Comparison of ENCODE assay signal across 8 mouse cellular contexts in the genomic region with DNA sequence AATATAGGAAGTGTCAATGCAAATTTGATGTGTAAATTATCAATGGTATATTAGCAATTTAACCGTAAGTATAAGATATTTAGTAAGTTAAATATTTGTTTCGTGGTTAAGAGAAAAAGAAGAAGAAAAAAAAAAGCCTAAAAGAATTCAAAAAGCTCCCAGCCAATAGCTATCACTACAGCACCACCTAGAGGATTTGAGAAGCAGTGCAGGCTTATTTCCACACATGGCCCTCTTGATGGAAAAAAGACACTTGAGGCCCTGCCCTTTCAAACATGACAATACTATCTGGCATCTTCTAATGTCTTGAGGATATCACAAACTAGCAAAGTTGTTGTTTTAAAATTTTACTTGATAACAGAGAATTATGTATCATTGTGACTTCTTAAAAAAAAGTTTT. TPM values are rescaled to one million over a fixed set of nuclear protein-coding genes. Genes with fewer than 3 reads are reported as not detected.
DNase-seq lines count a peak whose midpoint lies in the region; ATAC-seq lines count a peak whose summit lies in the region.

No protein-coding gene starts in this region.

- no peaks in the 10 kb centered on the region for H3K4me1 ChIP-seq in neural tube, embryonic 11.5 days (ENCODE audit: control insufficient read depth, insufficient read depth, low read length)
- H3K4me1 ChIP-seq in neural tube, embryonic 15.5 days = no peaks in the 10 kb centered on the region
- peaks cover 4% of the 10 kb centered on the region; the same call in 1 of the 2 replicates for H3K4me1 ChIP-seq in forebrain, embryonic 13.5 days
- H3K4me1 ChIP-seq in midbrain, embryonic 15.5 days = peaks cover 4% of the 10 kb centered on the region
- H3K4me1 ChIP-seq in intestine, embryonic 15.5 days (replicated peaks) = no peaks in the 10 kb centered on the region

- DNase-seq in cerebellum, adult 18-20 months = peak; percentile 31 to 50
- DNase-seq in cerebellum, adult 8-10 months = no peak
- DNase-seq in neural tube, embryonic 11.5 days (ENCODE audit: low spot score) = peak; percentile 48
- DNase-seq in adrenal gland, postnatal 25 days = no peak

- H3K4me3 ChIP-seq in neural tube, embryonic 11.5 days (ENCODE audit: low read depth, low read length) = no peak overlapping the region
- no peak overlapping the region for H3K4me3 ChIP-seq in neural tube, embryonic 15.5 days (replicated peaks)
- H3K4me3 ChIP-seq in forebrain, embryonic 13.5 days = no peak overlapping the region
- no peak overlapping the region for H3K4me3 ChIP-seq in midbrain, embryonic 15.5 days
- H3K4me3 ChIP-seq in intestine, embryonic 15.5 days (replicated peaks) = no peak overlapping the region

- no peak overlapping the region for H3K4me2 ChIP-seq in neural tube, embryonic 11.5 days (ENCODE audit: low read depth)
- no peak overlapping the region for H3K4me2 ChIP-seq in neural tube, embryonic 15.5 days
- H3K4me2 ChIP-seq in forebrain, embryonic 13.5 days = peak overlapping the region; percentile 40
- H3K4me2 ChIP-seq in midbrain, embryonic 15.5 days = peak overlapping the region; percentile 33
- H3K4me2 ChIP-seq in intestine, embryonic 15.5 days (replicated peaks) = no peak overlapping the region

- H3K9me3 ChIP-seq in neural tube, embryonic 11.5 days (ENCODE audit: control insufficient read depth, low read length) = no peaks in the 10 kb centered on the region
- no peaks in the 10 kb centered on the region for H3K9me3 ChIP-seq in neural tube, embryonic 15.5 days (replicated peaks)
- no peaks in the 10 kb centered on the region for H3K9me3 ChIP-seq in forebrain, embryonic 13.5 days (replicated peaks)
- H3K9me3 ChIP-seq in midbrain, embryonic 15.5 days = no peaks in the 10 kb centered on the region
- no peaks in the 10 kb centered on the region for H3K9me3 ChIP-seq in intestine, embryonic 15.5 days

- H3K9ac ChIP-seq in neural tube, embryonic 11.5 days (ENCODE audit: low read length) = no peak overlapping the region
- no peak overlapping the region for H3K9ac ChIP-seq in neural tube, embryonic 15.5 days (replicated peaks)
- no peak overlapping the region for H3K9ac ChIP-seq in forebrain, embryonic 13.5 days
- H3K9ac ChIP-seq in midbrain, embryonic 15.5 days = no peak overlapping the region
- no peak overlapping the region for H3K9ac ChIP-seq in intestine, embryonic 15.5 days

- no peak for ATAC-seq in neural tube, embryonic 11.5 days (ENCODE audit: insufficient read depth, low FRiP score, low TSS enrichment)
- no peak for ATAC-seq in neural tube, embryonic 15.5 days (ENCODE audit: low FRiP score)
- no peak for ATAC-seq in forebrain, embryonic 13.5 days
- no peak for ATAC-seq in midbrain, embryonic 15.5 days (replicated peaks)
- ATAC-seq in intestine, embryonic 15.5 days = no peak

- H3K36me3 ChIP-seq in neural tube, embryonic 11.5 days (ENCODE audit: control insufficient read depth, insufficient read depth, low read length) = no peaks in the 10 kb centered on the region
- H3K36me3 ChIP-seq in neural tube, embryonic 15.5 days = no peaks in the 10 kb centered on the region
- no peaks in the 10 kb centered on the region for H3K36me3 ChIP-seq in forebrain, embryonic 13.5 days (ENCODE audit: poor library complexity, severe bottlenecking)
- no peaks in the 10 kb centered on the region for H3K36me3 ChIP-seq in midbrain, embryonic 15.5 days (replicated peaks)
- no peaks in the 10 kb centered on the region for H3K36me3 ChIP-seq in intestine, embryonic 15.5 days

- no peaks in the 10 kb centered on the region for H3K27me3 ChIP-seq in neural tube, embryonic 11.5 days (ENCODE audit: control insufficient read depth, insufficient read depth, low read length)
- peaks cover 4% of the 10 kb centered on the region; the same call in 1 of the 2 replicates for H3K27me3 ChIP-seq in neural tube, embryonic 15.5 days (replicated peaks)
- peaks cover 12% of the 10 kb centered on the region for H3K27me3 ChIP-seq in forebrain, embryonic 13.5 days
- H3K27me3 ChIP-seq in midbrain, embryonic 15.5 days (replicated peaks) = peaks cover 11% of the 10 kb centered on the region
- H3K27me3 ChIP-seq in intestine, embryonic 15.5 days (replicated peaks) = no peaks in the 10 kb centered on the region

- 35% methylated on average over 2 of the region's 2 CpGs for WGBS in neural tube, embryonic 11.5 days
- 26% methylated on average over 2 of the region's 2 CpGs for WGBS in neural tube, embryonic 15.5 days
- WGBS in forebrain, embryonic 13.5 days = 20% methylated on average over 2 of the region's 2 CpGs
- 13% methylated on average over 2 of the region's 2 CpGs for WGBS in midbrain, embryonic 15.5 days
- WGBS in intestine, embryonic 15.5 days = 14% methylated on average over 2 of the region's 2 CpGs

- H3K27ac ChIP-seq in neural tube, embryonic 11.5 days (ENCODE audit: low read depth, low read length) = no peak overlapping the region
- no peak overlapping the region for H3K27ac ChIP-seq in neural tube, embryonic 15.5 days (replicated peaks)
- no peak overlapping the region for H3K27ac ChIP-seq in forebrain, embryonic 13.5 days
- no peak overlapping the region for H3K27ac ChIP-seq in midbrain, embryonic 15.5 days
- H3K27ac ChIP-seq in intestine, embryonic 15.5 days = no peak overlapping the region

RNA-seq across cellular contexts. Expression of a gene that starts 20.7 kb away (rescaled TPM):
- 1.2 and 1.8 TPM in 2 replicates for polyA plus RNA-seq in neural tube, embryonic 11.5 days (2014; fragmentation: Nextera tagmentation; extraction: Ambion mirVana)
- 5.8 and 7.0 TPM in 2 replicates for polyA plus RNA-seq in neural tube, embryonic 15.5 days (2015; fragmentation: Nextera tagmentation; extraction: Ambion mirVana)
- polyA plus RNA-seq in forebrain, embryonic 13.5 days (2015; fragmentation: Nextera tagmentation; extraction: Ambion mirVana) = 11.7 and 14.4 TPM in 2 replicates
- 13.0 and 15.2 TPM in 2 replicates for polyA plus RNA-seq in midbrain, embryonic 15.5 days (2015; fragmentation: Nextera tagmentation; extraction: Ambion mirVana)
- total RNA-seq in adrenal gland, postnatal 25 days (2021) = not detected in 2 replicates
- 0.48 TPM in 1 of 2 replicates, not detected in the other for polyA plus RNA-seq in intestine, embryonic 15.5 days (2015; fragmentation: Nextera tagmentation; extraction: Ambion mirVana)

Comparison
In these comparisons a context has a peak if more than half of its experiments do, and no peak if none do; other contexts are left out.
1. DNase-seq: peak in cerebellum, adult 18-20 months (2 of 2) and neural tube, embryonic 11.5 days (single experiment); none in cerebellum, adult 8-10 months (single experiment) and adrenal gland, postnatal 25 days (single experiment).
2. H3K4me2 ChIP-seq: peak in forebrain, embryonic 13.5 days (single experiment) and midbrain, embryonic 15.5 days (single experiment); none in neural tube, embryonic 11.5 days (single experiment), neural tube, embryonic 15.5 days (single experiment) and intestine, embryonic 15.5 days (single experiment).